Mouse (Mus musculus) megakaryocyte progenitor cell, adult 5-6 weeks (primary cell): ENCODE measurements at regions not wholly inside any gene's neighbourhood (a gene's known extent, or its start where the extent isn't known, plus 50 kb on each side); places are given as distances from the start of the nearest gene placed in this dataset.
"Not testable (repeated sequence)": the region's sequence is repeated elsewhere in the genome, so short reads cannot be mapped to it uniquely, and the experiment has no call there.

ENCODE experiments used
- ATAC-seq: replicated peaks from 2 replicates; pipeline ENCODE4 v1.8.0; 2016; ENCODE audit warnings: mild to moderate bottlenecking, moderate TSS enrichment, inconsistent platforms; ENCODE audit not compliant: poor library complexity

- ATAC-seq: peak; percentile 11
These were observed 123.6 kb downstream of the Tnfrsf21 start for GRCm38 (mm10) chr17:43139916-43140315.

DNA sequence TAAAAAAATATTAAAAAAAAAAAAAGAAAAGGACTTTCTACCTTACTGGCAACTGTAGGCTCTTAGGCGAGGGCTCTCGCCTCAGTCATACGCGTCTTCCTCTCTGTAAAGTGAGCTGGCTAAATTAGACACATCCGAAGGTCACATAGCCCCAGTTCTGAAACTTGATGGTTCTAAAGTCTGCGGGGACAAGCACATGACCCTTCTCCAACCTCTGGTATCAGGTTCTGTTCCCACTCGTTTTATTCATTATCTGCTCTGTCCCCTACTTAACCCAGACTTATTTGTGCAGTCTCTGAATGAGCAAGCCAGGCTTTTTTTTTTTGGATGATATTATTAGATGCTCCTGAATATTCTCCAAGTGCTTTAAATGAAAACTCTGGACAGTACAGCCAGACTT lies 125.4 kb downstream of the Tnfrsf21 start:
- no peak for ATAC-seq

GRCm38 (mm10) chr17:43145749-43146148 lies 124.4 kb upstream of the Adgrf1 start:
- no peak for ATAC-seq

GRCm38 (mm10) chr17:43147935-43148334 lies 122.2 kb upstream of the Adgrf1 start:
- ATAC-seq: no peak

DNA sequence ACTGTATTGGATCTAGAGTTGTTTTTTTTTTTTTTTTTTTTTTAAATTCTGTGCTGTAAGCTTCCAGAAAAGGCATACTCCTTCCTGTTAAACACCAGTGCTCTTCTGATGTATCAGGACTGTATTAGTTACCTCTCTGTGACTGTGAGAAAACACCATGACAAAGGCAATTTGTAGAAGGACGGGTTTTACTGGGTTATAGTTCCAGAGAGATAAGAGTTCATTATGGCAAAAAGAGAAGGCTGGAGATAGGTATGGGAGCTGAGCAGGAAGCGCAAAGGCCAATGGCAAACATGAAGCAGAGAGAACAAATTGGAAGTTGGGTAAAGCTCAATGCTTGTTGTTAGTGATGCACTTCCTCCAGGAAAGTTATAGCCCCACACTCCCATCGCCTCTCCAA lies 117.5 kb upstream of the Adgrf1 start:
- ATAC-seq: no peak

- ATAC-seq: not testable (repeated sequence)
These were observed 114.9 kb upstream of the Adgrf1 start for GRCm38 (mm10) chr17:43155271-43155670.

- ATAC-seq: no peak
These were observed 114.0 kb upstream of the Adgrf1 start for GRCm38 (mm10) chr17:43156116-43156515.

DNA sequence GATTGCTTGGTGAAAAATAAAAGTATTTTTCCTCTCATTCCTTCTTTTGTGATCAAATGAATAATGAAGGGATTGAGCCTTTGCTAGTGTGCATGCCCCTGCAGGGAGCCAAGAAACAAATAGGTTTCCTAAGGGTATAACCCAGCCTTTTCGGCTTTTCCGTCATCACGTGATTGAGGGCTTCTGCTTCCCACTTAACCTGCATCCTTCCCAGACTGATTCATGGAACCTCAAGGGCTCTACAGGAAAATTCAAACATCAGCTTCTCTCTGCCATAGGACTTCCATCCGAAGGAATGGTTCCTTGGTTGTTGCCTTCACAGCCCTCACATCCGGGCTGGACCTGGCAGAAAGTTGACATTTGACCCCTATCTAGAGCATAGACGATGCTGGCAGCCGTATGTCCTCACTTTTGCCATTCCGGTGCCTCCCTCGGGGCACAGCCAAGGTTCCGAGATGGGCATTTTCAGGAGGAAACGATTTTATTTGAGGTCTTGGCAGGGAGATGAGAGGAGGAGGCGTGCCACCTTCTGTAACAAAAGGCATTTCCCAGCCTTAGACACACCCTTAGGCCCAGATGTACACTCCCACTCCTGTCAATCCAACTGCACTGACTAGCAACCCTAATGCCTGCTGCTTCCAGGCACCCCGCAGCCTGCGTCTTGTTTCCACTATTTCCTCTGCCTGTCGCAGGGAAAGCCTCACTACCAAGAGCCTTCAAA lies 112.2 kb upstream of the Adgrf1 start:
- ATAC-seq: peak; percentile 82

- ATAC-seq: no peak
These were observed 111.4 kb upstream of the Adgrf1 start for GRCm38 (mm10) chr17:43158741-43159140.

- ATAC-seq: not testable (repeated sequence)
These were observed 108.8 kb upstream of the Adgrf1 start for GRCm38 (mm10) chr17:43161306-43161705.

- ATAC-seq: no peak
These were observed 107.0 kb upstream of the Adgrf1 start for GRCm38 (mm10) chr17:43163126-43163525.

- ATAC-seq: no peak
These were observed 104.0 kb upstream of the Adgrf1 start for GRCm38 (mm10) chr17:43166091-43166490.

- no peak for ATAC-seq
These were observed 100.7 kb upstream of the Adgrf1 start for GRCm38 (mm10) chr17:43169435-43169834.

GRCm38 (mm10) chr17:43172657-43173165 lies 97.4 kb upstream of the Adgrf1 start:
- ATAC-seq: no peak

DNA sequence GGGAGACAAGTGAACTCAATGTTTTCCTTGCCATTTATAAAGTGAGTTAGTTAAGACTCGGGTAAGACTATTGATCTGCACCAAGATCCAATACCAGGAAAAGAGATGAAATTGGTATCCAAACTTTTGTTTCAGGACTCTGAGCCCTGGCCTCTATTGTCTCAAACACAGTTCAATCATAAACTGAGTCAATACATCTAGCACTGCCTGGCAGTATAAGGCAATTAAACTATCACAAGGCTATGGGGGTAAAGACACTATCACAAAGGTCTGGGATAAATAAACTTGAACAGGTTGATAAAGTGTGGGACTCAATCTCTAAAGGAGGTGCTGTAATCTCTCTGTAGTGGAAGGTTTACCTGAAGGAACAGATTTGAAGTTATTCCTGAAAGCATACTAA lies 95.3 kb upstream of the Adgrf1 start:
- ATAC-seq: no peak

- ATAC-seq: no peak
These were observed 92.9 kb upstream of the Adgrf1 start for GRCm38 (mm10) chr17:43177244-43177643.

DNA sequence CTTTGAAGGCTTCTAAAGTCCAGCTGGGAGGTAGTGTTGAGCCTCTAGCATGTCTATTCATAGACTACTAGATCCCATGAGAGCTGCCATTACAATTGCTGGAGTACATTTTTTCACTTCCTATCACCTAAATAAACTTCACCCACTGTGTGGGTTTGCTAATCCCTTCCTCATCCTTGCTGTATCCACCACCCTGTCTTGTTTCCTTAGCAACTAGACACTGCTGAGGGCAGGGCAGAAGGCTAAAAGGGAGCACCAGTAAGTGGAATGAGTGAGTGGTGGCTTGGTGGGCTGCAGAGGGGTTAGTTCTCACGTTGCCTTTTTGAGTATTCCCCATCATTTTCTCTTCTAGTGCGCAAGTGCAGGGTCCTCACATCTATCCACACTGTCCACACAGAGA lies 80.1 kb upstream of the Adgrf1 start:
- 0 out of 2 replicates have a peak, but pooled peaks have one; percentile 26 for ATAC-seq

DNA sequence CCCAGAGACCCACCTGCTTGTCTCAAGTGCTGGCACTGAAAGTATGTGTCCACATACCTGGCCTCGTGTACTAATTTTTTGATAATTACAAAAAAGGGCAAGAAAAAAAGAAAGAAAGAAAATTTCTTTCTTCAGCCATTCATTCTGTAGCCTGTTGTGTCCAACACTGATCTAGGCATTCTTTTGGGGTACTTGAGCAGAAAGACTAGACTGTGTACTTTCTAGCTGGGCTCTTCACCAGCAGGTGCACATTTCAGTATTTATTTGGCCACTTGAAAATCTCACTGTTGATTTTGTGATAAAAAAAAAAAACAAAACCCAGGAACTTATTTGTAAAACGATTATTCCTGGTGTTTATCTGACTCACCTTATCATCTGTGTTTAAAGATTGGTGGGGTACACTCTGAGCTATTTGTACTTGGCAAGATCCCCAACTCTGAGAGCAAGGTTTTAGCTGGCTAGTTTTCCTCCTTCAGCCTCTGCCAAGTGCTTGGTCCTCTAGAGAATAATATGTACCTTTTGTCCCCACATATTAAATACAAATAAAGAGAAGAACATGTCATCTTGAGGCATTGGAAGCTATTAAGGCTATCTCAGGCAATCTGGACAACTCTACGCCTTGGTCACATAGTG lies 79.2 kb upstream of the Adgrf1 start:
- no peak for ATAC-seq

DNA sequence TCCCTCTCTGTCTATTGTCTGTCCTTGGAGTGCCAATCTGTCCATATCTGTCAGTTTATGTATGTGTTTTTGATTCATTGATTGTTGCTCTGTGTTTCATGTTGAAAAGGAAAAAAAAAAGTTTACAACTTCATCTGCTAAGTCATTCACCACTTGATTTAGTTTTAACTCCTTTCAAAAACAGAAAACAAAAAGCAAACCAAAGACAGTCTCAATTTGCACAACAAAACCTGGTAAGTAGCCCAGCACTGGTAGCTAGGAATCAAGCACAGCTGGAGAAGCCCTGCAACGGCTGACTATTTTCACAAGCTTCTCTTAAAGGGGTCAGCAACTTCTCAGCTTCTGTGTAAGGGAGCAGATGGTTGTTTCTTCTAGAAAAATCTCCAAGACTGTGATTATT lies 72.9 kb upstream of the Adgrf1 start:
- ATAC-seq: no peak

- ATAC-seq: peak; percentile 100
These were observed 69.3 kb upstream of the Adgrf1 start for GRCm38 (mm10) chr17:43200832-43201231.

DNA sequence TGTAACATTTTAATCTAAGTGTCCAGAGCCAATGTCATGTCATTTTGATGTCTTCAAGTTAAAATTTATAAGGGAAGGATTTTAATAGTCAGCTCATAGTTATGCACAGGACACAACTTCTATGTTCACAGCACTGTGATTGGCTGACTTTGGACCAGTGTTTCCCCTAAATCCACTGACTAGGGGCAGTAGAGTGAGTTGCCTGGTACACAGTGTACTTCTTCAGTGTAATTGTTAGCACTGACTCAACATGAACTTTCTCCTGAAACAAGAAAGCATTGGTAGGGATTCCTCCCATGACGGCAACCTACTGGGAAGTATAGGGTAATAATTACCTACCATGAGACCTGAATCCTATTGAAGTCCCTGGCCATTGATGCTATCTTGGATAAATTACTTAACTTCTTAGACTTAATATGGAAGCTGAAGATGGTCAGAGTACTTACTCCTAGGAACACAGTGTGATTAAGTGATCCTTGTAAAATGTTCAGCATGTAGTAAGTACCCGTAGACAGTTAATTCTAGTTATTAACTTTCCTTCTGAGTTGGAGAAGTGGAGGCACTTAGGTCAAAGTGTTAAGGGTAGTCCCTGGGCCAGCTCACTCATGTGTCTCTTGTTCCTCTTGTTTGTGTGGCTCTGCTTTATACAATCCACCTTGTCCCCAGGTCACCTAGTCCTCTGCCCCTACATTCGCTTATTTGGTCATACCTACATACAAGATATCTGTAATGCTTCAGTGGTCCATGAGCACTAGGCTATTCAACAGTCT lies 63.2 kb upstream of the Adgrf1 start:
- ATAC-seq: no peak

DNA sequence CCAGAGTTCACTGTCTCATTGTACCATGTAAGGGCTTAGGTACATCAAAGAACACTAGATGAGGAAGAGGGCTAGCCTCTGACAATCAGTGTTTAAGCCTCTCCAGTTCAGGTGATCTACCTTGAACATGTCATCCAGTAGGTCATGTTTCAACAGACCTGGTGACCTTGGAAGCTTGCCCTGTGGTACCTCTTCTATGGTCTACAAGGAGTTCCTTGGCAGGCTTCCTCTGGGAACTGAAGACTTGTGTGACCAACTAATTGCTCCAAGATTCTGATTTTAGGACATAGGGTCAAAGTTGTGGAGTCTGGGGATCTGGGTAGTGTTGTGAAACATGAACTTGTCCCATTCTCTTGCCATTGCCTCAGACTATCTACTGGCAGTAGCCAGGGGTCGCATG lies 60.4 kb upstream of the Adgrf1 start:
- no peak for ATAC-seq
